Mouse (Mus musculus): ENCODE measurements around the gene Hacl1. TPM values are rescaled to one million over a fixed set of nuclear protein-coding genes. Genes with fewer than 3 reads are reported as not detected.

Hacl1 gene
- 10.6 and 13.8 TPM in 2 replicates for polyA plus RNA-seq (2016; fragmentation: Nextera tagmentation; extraction: Ambion mirVana)

GRCm38 (mm10) chr14:31640890-31641505 is at the start of gene Hacl1, which contains the start of gene Btd:
Hacl1 (minus strand) TSS chr14:31641286.
Btd (plus strand) TSS chr14:31641028.
- Histone ChIP-seq H3K4me2 (replicated peaks) (peak within 1 kb of the TSS; percentile 81), H3K9me3 (no peaks in the 10 kb centered on the region), H3K27me3 (no peaks in the 10 kb centered on the region), H3K36me3 (no peaks in the 10 kb centered on the region), H3K4me1 (peaks cover 10% of the 10 kb centered on the region; the same call in 1 of the 2 replicates), H3K9ac (peak within 1 kb of the TSS; percentile 60), H3K27ac (peak within 1 kb of the TSS; percentile 86), H3K4me3 (peak within 1 kb of the TSS; percentile 52)
- ATAC-seq (ENCODE audit: insufficient number of reproducible peaks, insufficient read depth, low FRiP score, low TSS enrichment) = peak; percentile 98
- WGBS = 0% methylated on average over 30 of the region's 30 CpGs

GRCm38 (mm10) chr14:31686231-31686630 is 45.1 kb upstream of the Hacl1 start:
- WGBS = 100% methylated on average over 1 of the region's 1 CpGs

DNA sequence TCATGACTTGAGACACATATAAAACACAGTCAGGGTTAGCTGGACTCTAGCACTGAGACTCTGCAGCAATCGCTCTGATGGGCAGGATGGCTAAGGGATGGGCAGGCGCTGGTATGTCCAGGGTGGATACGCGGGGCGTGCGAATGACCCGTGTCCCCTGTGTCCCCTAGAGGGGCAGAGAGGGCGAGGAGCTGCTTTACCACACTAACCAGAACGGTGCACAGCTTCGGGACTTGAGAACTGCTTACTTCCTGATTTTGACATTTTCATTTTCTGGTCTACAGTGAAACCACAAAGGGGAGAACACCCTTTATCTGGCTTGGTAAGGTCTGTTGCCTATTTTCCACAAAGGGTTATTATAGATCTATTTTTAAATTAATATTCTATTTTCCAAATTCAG is 44.6 kb upstream of the Hacl1 start:
- Histone ChIP-seq H3K36me3 (no peaks in the 10 kb centered on the region), H3K27ac (no peak overlapping the region), H3K4me1 (no peaks in the 10 kb centered on the region), H3K27me3 (no peaks in the 10 kb centered on the region), H3K9me3 (no peaks in the 10 kb centered on the region), H3K9ac (no peak overlapping the region), H3K4me3 (no peak overlapping the region), H3K4me2 (replicated peaks) (no peak overlapping the region)
- ATAC-seq (ENCODE audit: insufficient number of reproducible peaks, insufficient read depth, low FRiP score, low TSS enrichment) = no peak
- WGBS = 83% methylated on average over 10 of the region's 10 CpGs

More at GRCm38 (mm10) chr14:31686231-31686630, 45.1 kb upstream of the Hacl1 start:
- no peak overlapping the region for H3K4me3 ChIP-seq
- no peak for ATAC-seq (ENCODE audit: insufficient number of reproducible peaks, insufficient read depth, low FRiP score, low TSS enrichment)
- H3K4me2 ChIP-seq (replicated peaks) = no peak overlapping the region
- no peak overlapping the region for H3K27ac ChIP-seq
- H3K9me3 ChIP-seq = no peaks in the 10 kb centered on the region
- no peaks in the 10 kb centered on the region for H3K4me1 ChIP-seq
- no peak overlapping the region for H3K9ac ChIP-seq
- H3K27me3 ChIP-seq = no peaks in the 10 kb centered on the region
- H3K36me3 ChIP-seq = no peaks in the 10 kb centered on the region

GRCm38 (mm10) chr14:31684343-31685040 is 43.4 kb upstream of the Hacl1 start:
- WGBS = 61% methylated on average over 7 of the region's 7 CpGs
- Histone ChIP-seq H3K36me3 (no peaks in the 10 kb centered on the region), H3K27ac (no peak overlapping the region)

DNA sequence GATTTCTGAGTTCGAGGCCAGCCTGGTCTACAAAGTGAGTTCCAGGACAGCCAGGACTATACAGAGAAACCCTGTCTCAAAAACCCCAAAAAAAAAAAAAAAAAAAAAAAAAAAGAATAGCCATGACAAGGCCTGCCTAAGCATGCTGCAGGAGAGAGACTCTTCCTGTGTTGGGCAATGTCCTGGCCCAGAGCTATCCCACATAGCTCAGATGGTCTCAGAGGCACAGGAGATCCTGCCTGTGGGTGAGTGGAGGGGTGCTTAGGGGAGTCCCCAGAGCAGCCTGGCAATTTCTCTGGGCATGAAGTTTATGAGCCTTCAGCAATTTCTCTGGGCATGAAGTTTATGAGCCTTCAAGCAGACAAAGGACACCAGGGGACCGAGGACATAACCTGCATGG is 42.5 kb upstream of the Hacl1 start:
- no peaks in the 10 kb centered on the region for H3K9me3 ChIP-seq
- WGBS = 83% methylated on average over 2 of the region's 2 CpGs
- H3K27ac ChIP-seq = no peak overlapping the region
- H3K4me2 ChIP-seq (replicated peaks) = no peak overlapping the region
- H3K36me3 ChIP-seq = no peaks in the 10 kb centered on the region
- ATAC-seq (ENCODE audit: insufficient number of reproducible peaks, insufficient read depth, low FRiP score, low TSS enrichment) = no peak
- H3K27me3 ChIP-seq = no peaks in the 10 kb centered on the region
- no peak overlapping the region for H3K4me3 ChIP-seq
- no peak overlapping the region for H3K9ac ChIP-seq
- no peaks in the 10 kb centered on the region for H3K4me1 ChIP-seq

More at GRCm38 (mm10) chr14:31684343-31685040, 43.4 kb upstream of the Hacl1 start:
- Histone ChIP-seq H3K9ac (no peak overlapping the region), H3K4me3 (no peak overlapping the region), H3K4me1 (no peaks in the 10 kb centered on the region), H3K9me3 (no peaks in the 10 kb centered on the region), H3K4me2 (replicated peaks) (no peak overlapping the region), H3K27me3 (no peaks in the 10 kb centered on the region)
- ATAC-seq (ENCODE audit: insufficient number of reproducible peaks, insufficient read depth, low FRiP score, low TSS enrichment) = no peak

DNA sequence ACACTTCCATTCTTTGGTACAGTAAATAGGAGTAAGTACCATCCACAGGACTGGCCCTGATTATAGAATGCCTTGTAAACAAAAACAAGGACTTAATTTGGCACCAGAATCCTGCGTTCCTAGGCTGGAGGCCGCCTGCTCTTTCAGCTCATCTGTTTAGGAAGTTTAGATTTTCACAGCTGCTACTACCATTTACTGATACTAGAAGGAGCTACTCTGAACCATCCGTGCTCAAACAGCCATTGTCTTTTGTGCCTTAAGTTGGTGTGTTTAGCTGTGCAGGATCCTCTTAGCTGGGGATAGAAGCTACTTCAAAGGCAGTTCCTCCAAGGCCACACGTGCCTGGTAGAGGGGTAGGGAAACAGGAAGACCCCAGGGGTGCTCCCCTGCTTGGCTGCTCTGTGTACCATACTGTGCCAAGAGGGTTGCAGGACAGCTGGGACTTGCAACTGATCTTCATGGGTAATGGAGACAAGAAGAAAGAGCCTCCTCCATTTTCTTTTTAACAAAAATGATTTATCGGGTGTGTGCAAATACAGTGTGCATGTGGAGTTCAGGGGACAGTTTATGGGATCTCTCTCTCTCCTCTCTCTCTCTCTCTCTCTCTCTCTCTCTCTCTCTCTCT is 41.0 kb upstream of the Hacl1 start:
- no peaks in the 10 kb centered on the region for H3K36me3 ChIP-seq
- no peak overlapping the region for H3K27ac ChIP-seq
- H3K27me3 ChIP-seq = no peaks in the 10 kb centered on the region
- no peak for ATAC-seq (ENCODE audit: insufficient number of reproducible peaks, insufficient read depth, low FRiP score, low TSS enrichment)
- no peaks in the 10 kb centered on the region for H3K4me1 ChIP-seq
- H3K9me3 ChIP-seq = no peaks in the 10 kb centered on the region
- no peak overlapping the region for H3K4me2 ChIP-seq (replicated peaks)
- no peak overlapping the region for H3K4me3 ChIP-seq
- H3K9ac ChIP-seq = no peak overlapping the region
- 41% methylated on average over 5 of the region's 5 CpGs for WGBS

DNA sequence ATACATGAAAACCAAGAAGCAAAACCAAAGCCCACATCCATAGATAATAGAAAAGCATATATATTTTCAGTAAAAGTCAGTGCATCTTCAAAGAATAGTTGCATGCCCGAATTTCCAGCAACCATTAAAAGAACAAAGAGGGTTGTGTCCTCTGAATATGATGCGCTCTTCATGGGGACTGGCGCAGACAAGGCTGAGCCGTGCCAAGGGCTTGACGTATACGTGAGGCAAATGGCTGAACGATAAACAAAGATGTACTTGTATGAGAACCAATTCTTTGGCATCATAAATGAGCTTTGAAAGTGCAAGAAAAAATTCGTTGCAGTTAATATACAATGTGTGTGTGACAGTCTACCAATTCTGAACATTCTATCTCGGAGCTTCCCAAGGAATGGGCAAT is 40.2 kb upstream of the Hacl1 start:
- Histone ChIP-seq H3K9ac (no peak overlapping the region), H3K4me1 (no peaks in the 10 kb centered on the region), H3K4me3 (no peak overlapping the region), H3K27ac (no peak overlapping the region), H3K36me3 (no peaks in the 10 kb centered on the region), H3K4me2 (replicated peaks) (no peak overlapping the region), H3K27me3 (no peaks in the 10 kb centered on the region), H3K9me3 (no peaks in the 10 kb centered on the region)
- WGBS = 78% methylated on average over 9 of the region's 9 CpGs
- no peak for ATAC-seq (ENCODE audit: insufficient number of reproducible peaks, insufficient read depth, low FRiP score, low TSS enrichment)

DNA sequence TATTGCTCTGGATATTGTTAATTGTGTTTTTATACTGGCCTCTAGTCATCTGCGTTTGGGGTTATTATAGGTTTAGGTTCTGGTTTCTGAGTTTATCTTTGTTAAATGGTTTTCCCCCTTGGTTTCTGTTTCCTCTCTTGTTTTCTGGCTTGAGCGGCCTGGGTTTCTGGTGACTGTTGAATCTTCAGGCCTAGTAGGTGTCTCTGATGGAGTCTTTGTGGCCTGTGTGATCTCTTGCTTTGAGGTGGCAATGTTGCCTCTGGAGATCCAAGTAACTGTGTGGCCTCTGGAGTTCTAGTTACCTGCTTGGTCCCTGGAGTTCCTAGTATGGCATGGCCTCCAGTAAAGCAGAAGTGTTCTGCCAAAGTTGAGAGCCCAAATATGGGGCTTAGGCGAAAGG is 39.6 kb upstream of the Hacl1 start:
- Histone ChIP-seq H3K27me3 (no peaks in the 10 kb centered on the region), H3K4me2 (replicated peaks) (no peak overlapping the region), H3K4me3 (no peak overlapping the region), H3K27ac (no peak overlapping the region), H3K9ac (no peak overlapping the region), H3K36me3 (no peaks in the 10 kb centered on the region), H3K9me3 (no peaks in the 10 kb centered on the region), H3K4me1 (no peaks in the 10 kb centered on the region)
- ATAC-seq (ENCODE audit: insufficient number of reproducible peaks, insufficient read depth, low FRiP score, low TSS enrichment) = no peak
- WGBS = 90% methylated on average over 3 of the region's 3 CpGs

DNA sequence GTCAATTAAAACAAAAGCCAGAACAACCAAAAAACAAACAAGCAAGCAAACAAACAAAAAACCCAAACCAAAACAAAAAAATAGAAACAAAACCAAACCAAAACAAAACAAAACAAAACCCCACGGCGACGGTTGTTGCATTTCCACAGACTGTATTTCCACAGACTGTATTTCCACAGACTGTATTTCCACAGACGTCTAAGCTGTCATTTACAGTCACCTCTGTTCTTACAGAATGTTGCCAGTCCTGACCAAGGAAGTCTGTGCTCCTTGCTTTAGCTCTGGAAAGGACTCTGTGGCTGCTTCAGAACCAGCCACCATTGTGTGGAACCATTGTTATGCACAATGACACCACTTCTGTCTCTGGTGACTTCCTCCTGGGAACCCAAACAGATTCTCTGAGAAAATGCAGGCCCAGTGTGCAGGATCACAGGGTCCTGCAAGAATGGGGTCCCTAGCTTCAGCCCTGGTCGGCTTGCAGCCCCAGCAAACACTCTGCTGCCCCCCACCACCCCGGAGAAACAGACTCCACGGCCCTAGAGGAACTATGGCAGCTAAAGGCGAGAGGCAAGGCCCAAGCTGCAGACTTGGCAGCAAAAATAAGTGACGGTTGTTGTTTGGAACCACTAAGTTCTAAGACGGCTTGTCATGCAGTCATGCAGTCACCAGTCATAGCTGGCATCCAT is 30.7 kb upstream of the Hacl1 start:
- no peak overlapping the region for H3K4me2 ChIP-seq (replicated peaks)
- H3K4me1 ChIP-seq = peaks cover 5% of the 10 kb centered on the region; the same call in 1 of the 2 replicates
- H3K9me3 ChIP-seq = no peaks in the 10 kb centered on the region
- H3K27me3 ChIP-seq = no peaks in the 10 kb centered on the region
- ATAC-seq (ENCODE audit: insufficient number of reproducible peaks, insufficient read depth, low FRiP score, low TSS enrichment) = no peak
- no peak overlapping the region for H3K4me3 ChIP-seq
- no peak overlapping the region for H3K27ac ChIP-seq
- 53% methylated on average over 10 of the region's 10 CpGs for WGBS
- peaks cover 8% of the 10 kb centered on the region for H3K36me3 ChIP-seq
- no peak overlapping the region for H3K9ac ChIP-seq

DNA sequence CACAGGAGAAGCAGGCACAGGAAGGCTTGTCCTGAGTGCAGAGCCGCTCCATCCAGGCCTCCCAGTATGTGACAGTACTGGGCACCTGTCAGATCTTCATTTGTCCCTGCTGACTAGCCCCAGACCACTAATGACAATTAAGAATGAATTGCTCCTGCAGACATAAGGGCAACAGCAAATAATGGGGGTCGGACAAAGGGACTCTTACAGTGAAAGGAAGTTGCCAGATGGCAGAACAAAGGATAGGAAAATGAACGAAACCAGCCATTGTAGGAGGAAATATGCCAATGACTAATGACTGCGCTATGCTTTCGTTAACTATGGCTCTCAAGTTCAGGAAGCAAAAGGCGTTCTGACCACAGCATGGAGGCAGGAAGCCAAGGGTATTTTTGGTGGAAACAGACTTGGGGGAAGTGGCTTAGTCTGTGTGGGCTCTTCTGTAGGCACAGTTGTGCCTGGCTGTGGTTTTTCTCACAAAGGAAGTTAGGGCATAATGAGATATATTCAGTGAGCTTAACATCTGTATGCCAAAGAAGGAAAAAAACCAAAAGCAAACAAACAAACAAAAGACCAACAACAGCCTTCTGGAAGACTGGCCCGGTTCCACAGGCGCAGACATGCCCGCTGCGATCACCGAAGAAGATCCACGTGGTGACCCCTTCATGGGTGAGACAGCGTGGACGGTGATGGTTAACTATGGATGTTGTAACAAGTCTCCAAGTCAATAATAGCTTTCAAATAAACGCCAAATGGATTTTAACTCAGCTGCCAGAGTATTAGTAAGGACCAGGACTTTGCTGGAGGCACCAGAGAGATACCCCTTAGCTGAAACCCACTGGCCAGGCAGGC is 28.8 kb upstream of the Hacl1 start:
- H3K4me1 ChIP-seq = peaks cover 5% of the 10 kb centered on the region; the same call in 1 of the 2 replicates
- H3K9ac ChIP-seq = no peak overlapping the region
- H3K27ac ChIP-seq = peak overlapping the region; percentile 2; the same call in 1 of the 2 replicates
- H3K27me3 ChIP-seq = no peaks in the 10 kb centered on the region
- H3K4me3 ChIP-seq = no peak overlapping the region
- WGBS = 80% methylated on average over 15 of the region's 15 CpGs
- no peaks in the 10 kb centered on the region for H3K9me3 ChIP-seq
- H3K36me3 ChIP-seq = peaks cover 10% of the 10 kb centered on the region
- ATAC-seq (ENCODE audit: insufficient number of reproducible peaks, insufficient read depth, low FRiP score, low TSS enrichment) = no peak
- no peak overlapping the region for H3K4me2 ChIP-seq (replicated peaks)

DNA sequence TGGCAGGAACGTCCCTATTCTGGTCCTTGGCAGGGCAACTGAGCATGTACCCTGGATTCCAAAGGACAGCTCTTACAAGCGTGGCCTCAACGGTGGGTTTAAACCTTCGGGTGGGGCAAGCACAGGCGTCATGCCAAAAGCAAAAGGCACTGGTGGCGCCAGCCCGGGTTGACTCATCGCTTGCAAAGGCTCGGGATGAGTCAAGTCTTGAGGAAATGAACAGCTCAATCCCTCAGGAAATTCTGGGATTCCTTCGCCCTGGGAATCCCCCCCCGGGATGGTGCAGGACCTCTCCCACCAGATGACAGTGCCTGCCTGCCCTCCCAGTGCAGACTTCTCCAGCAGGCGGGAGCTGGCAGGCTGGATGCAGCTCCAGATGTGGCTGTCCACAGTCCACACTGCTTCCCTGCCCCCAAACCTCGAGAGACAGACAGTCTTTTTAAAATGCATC is 28.1 kb upstream of the Hacl1 start:
- no peak overlapping the region for H3K4me3 ChIP-seq
- H3K9ac ChIP-seq = no peak overlapping the region
- no peak overlapping the region for H3K4me2 ChIP-seq (replicated peaks)
- 71% methylated on average over 13 of the region's 13 CpGs for WGBS
- H3K27me3 ChIP-seq = no peaks in the 10 kb centered on the region
- H3K4me1 ChIP-seq = peaks cover 5% of the 10 kb centered on the region; the same call in 1 of the 2 replicates
- ATAC-seq (ENCODE audit: insufficient number of reproducible peaks, insufficient read depth, low FRiP score, low TSS enrichment) = no peak
- no peaks in the 10 kb centered on the region for H3K9me3 ChIP-seq
- peaks cover 10% of the 10 kb centered on the region for H3K36me3 ChIP-seq
- H3K27ac ChIP-seq = peak overlapping the region; percentile 2; the same call in 1 of the 2 replicates

Data from embryonic facial prominence, embryonic 12.5 days (tissue).